ENCODE assay signal across 26 mouse cellular contexts in genomic region chr13:11337610-11338296, GRCm38 (mm10).
DNase-seq lines count a peak whose midpoint lies in the region; ATAC-seq and TF ChIP-seq lines count a peak whose summit lies in the region.
"Had no signal": no experiment of that assay in that cellular context is flagged by ENCODE, and none has a peak within 500 bp of the region (broad histone marks: within the 10 kb centered on the region; RNA-seq: fewer than 3 reads in every experiment).

No protein-coding gene starts in this region.

- H3K9me3 ChIP-seq in forebrain, embryonic 12.5 days, result no peaks in the 10 kb centered on the region
- no peaks in the 10 kb centered on the region for H3K9me3 ChIP-seq in forebrain, embryonic 11.5 days (ENCODE audit: control insufficient read depth, low read length)
- no peaks in the 10 kb centered on the region for H3K9me3 ChIP-seq in midbrain, embryonic 12.5 days
- no peaks in the 10 kb centered on the region for H3K9me3 ChIP-seq in midbrain, embryonic 11.5 days (ENCODE audit: control insufficient read depth, low read length)
- H3K9me3 ChIP-seq in forebrain, postnatal 0 days (ENCODE audit: low read length), result no peaks in the 10 kb centered on the region
- H3K9me3 ChIP-seq in midbrain, embryonic 16.5 days (replicated peaks; ENCODE audit: control insufficient read depth, low read length, poor library complexity, severe bottlenecking), result no peaks in the 10 kb centered on the region
- H3K9me3 ChIP-seq: G1E; kidney, embryonic 15.5 days; limb, embryonic 13.5 days; liver, embryonic 12.5 days had no signal

- H3K4me1 ChIP-seq in forebrain, embryonic 12.5 days, result no peaks in the 10 kb centered on the region
- no peaks in the 10 kb centered on the region for H3K4me1 ChIP-seq in forebrain, embryonic 11.5 days (replicated peaks; ENCODE audit: control insufficient read depth, insufficient read depth, low read length)
- H3K4me1 ChIP-seq in midbrain, embryonic 12.5 days, result no peaks in the 10 kb centered on the region
- H3K4me1 ChIP-seq in midbrain, embryonic 11.5 days (ENCODE audit: control insufficient read depth, insufficient read depth, low read length), result no peaks in the 10 kb centered on the region
- H3K4me1 ChIP-seq in forebrain, postnatal 0 days (ENCODE audit: insufficient read depth), result peaks cover 5% of the 10 kb centered on the region; the same call in 1 of the 2 replicates
- H3K4me1 ChIP-seq in midbrain, embryonic 16.5 days (ENCODE audit: control insufficient read depth, insufficient read depth, low read length), result peaks cover 8% of the 10 kb centered on the region
- H3K4me1 ChIP-seq: kidney, embryonic 15.5 days; liver, embryonic 12.5 days had no signal

- no peak overlapping the region for H3K4me3 ChIP-seq in forebrain, embryonic 12.5 days (replicated peaks)
- no peak overlapping the region for H3K4me3 ChIP-seq in forebrain, embryonic 11.5 days (ENCODE audit: low read depth, low read length)
- no peak overlapping the region for H3K4me3 ChIP-seq in midbrain, embryonic 12.5 days
- H3K4me3 ChIP-seq in midbrain, embryonic 11.5 days (ENCODE audit: low read depth, low read length), result no peak overlapping the region
- no peak overlapping the region for H3K4me3 ChIP-seq in forebrain, postnatal 0 days (ENCODE audit: low read depth, low read length)
- no peak overlapping the region for H3K4me3 ChIP-seq in midbrain, embryonic 16.5 days (ENCODE audit: low read depth, low read length)
- H3K4me3 ChIP-seq: erythroblast, embryonic 14.5 days; gastrocnemius, adult 2 months; kidney, embryonic 15.5 days; layer of hippocampus, adult 2 months; limb, embryonic 13.5 days; liver, embryonic 12.5 days had no signal

- 65% methylated on average over 4 of the region's 4 CpGs for WGBS in forebrain, embryonic 12.5 days
- 60% methylated on average over 4 of the region's 4 CpGs for WGBS in forebrain, embryonic 11.5 days
- 64% methylated on average over 4 of the region's 4 CpGs for WGBS in midbrain, embryonic 12.5 days
- WGBS in midbrain, embryonic 11.5 days, result 65% methylated on average over 4 of the region's 4 CpGs
- 30% methylated on average over 4 of the region's 4 CpGs for WGBS in forebrain, postnatal 0 days
- 37% methylated on average over 4 of the region's 4 CpGs for WGBS in midbrain, embryonic 16.5 days

- no peak overlapping the region for H3K4me2 ChIP-seq in forebrain, embryonic 12.5 days
- no peak overlapping the region for H3K4me2 ChIP-seq in forebrain, embryonic 11.5 days (ENCODE audit: low read depth, low read length, severe bottlenecking)
- no peak overlapping the region for H3K4me2 ChIP-seq in midbrain, embryonic 12.5 days (replicated peaks)
- no peak overlapping the region for H3K4me2 ChIP-seq in midbrain, embryonic 11.5 days
- H3K4me2 ChIP-seq in forebrain, postnatal 0 days (ENCODE audit: low read depth), result no peak overlapping the region
- H3K4me2 ChIP-seq in midbrain, embryonic 16.5 days (ENCODE audit: low read length), result no peak overlapping the region
- H3K4me2 ChIP-seq: heart, embryonic 11.5 days; kidney, embryonic 15.5 days; limb, embryonic 13.5 days; liver, embryonic 12.5 days had no signal

- DNase-seq in forebrain, embryonic 11.5 days (ENCODE audit: low spot score), result no peak
- no peak for DNase-seq in midbrain, embryonic 11.5 days (ENCODE audit: low spot score, missing footprints)
- DNase-seq in forebrain, postnatal 0 days, result no peak
- DNase-seq in testis, postnatal 14 days (ENCODE audit: low spot score), result no peak
- DNase-seq: adrenal gland, postnatal 10 days; gastrocnemius, adult 2 months; gastrocnemius, postnatal 36 days; kidney, adult 18-20 months; kidney, postnatal 25 days; liver, postnatal 0 days; lung, postnatal 36 days; thymus, adult 2 months; thymus, postnatal 36 days had no signal

- 0 out of 2 replicates have a peak, but pooled peaks have one; percentile 11 for ATAC-seq in forebrain, embryonic 12.5 days (ENCODE audit: low FRiP score)
- ATAC-seq in forebrain, embryonic 11.5 days (replicated peaks; ENCODE audit: low FRiP score), result no peak
- ATAC-seq in midbrain, embryonic 12.5 days (ENCODE audit: low FRiP score, low read depth), result peak; percentile 34; the same call in 1 of the 2 replicates
- no peak for ATAC-seq in midbrain, embryonic 11.5 days (ENCODE audit: low FRiP score)
- ATAC-seq in forebrain, postnatal 0 days, result peak; percentile 46
- peak; percentile 74 for ATAC-seq in midbrain, embryonic 16.5 days
- ATAC-seq in erythroid progenitor cell, adult 5-6 weeks (replicated peaks; ENCODE audit: low FRiP score, poor library complexity, severe bottlenecking), result no peak
- ATAC-seq: liver, embryonic 12.5 days; liver, postnatal 0 days; Patski had no signal

- H3K27ac ChIP-seq in forebrain, embryonic 12.5 days, result no peak overlapping the region
- no peak overlapping the region for H3K27ac ChIP-seq in forebrain, embryonic 11.5 days (ENCODE audit: low read depth, low read length)
- no peak overlapping the region for H3K27ac ChIP-seq in midbrain, embryonic 12.5 days (replicated peaks)
- no peak overlapping the region for H3K27ac ChIP-seq in midbrain, embryonic 11.5 days (ENCODE audit: low read depth, low read length)
- no peak overlapping the region for H3K27ac ChIP-seq in forebrain, postnatal 0 days (ENCODE audit: low read depth, low read length)
- peak overlapping the region; percentile 43 for H3K27ac ChIP-seq in midbrain, embryonic 16.5 days (ENCODE audit: low read length)
- H3K27ac ChIP-seq: gastrocnemius, adult 2 months; kidney, embryonic 15.5 days; layer of hippocampus, adult 2 months; limb, embryonic 13.5 days; liver, embryonic 12.5 days; stomach, postnatal 0 days had no signal

- H3K36me3 ChIP-seq in forebrain, embryonic 12.5 days (replicated peaks), result no peaks in the 10 kb centered on the region
- H3K36me3 ChIP-seq in forebrain, embryonic 11.5 days (ENCODE audit: control insufficient read depth, insufficient read depth, low read length), result no peaks in the 10 kb centered on the region
- no peaks in the 10 kb centered on the region for H3K36me3 ChIP-seq in midbrain, embryonic 12.5 days
- H3K36me3 ChIP-seq in midbrain, embryonic 11.5 days (ENCODE audit: control insufficient read depth, insufficient read depth, low read length), result no peaks in the 10 kb centered on the region
- H3K36me3 ChIP-seq in forebrain, postnatal 0 days (ENCODE audit: insufficient read depth), result no peaks in the 10 kb centered on the region
- no peaks in the 10 kb centered on the region for H3K36me3 ChIP-seq in midbrain, embryonic 16.5 days (ENCODE audit: control insufficient read depth, insufficient read depth, low read length)
- H3K36me3 ChIP-seq: G1E; kidney, embryonic 15.5 days; limb, embryonic 13.5 days; liver, embryonic 12.5 days had no signal

- TF ChIP-seq CTCF in forebrain, postnatal 0 days (IDR thresholded peaks at IDR 0.05; ENCODE audit: low read depth), result no peak

- no peak overlapping the region for H3K9ac ChIP-seq in forebrain, embryonic 12.5 days
- no peak overlapping the region for H3K9ac ChIP-seq in forebrain, embryonic 11.5 days (ENCODE audit: low read length)
- H3K9ac ChIP-seq in midbrain, embryonic 12.5 days (replicated peaks), result no peak overlapping the region
- no peak overlapping the region for H3K9ac ChIP-seq in midbrain, embryonic 11.5 days (ENCODE audit: low read length)
- no peak overlapping the region for H3K9ac ChIP-seq in forebrain, postnatal 0 days
- no peak overlapping the region for H3K9ac ChIP-seq in midbrain, embryonic 16.5 days (ENCODE audit: low read depth, low read length)
- H3K9ac ChIP-seq: kidney, embryonic 15.5 days; limb, embryonic 13.5 days; liver, embryonic 12.5 days; liver, postnatal 0 days had no signal

- H3K27me3 ChIP-seq in forebrain, embryonic 12.5 days, result no peaks in the 10 kb centered on the region
- no peaks in the 10 kb centered on the region for H3K27me3 ChIP-seq in forebrain, embryonic 11.5 days (ENCODE audit: control insufficient read depth, insufficient read depth, low read length)
- no peaks in the 10 kb centered on the region for H3K27me3 ChIP-seq in midbrain, embryonic 12.5 days
- no peaks in the 10 kb centered on the region for H3K27me3 ChIP-seq in midbrain, embryonic 11.5 days (ENCODE audit: control insufficient read depth, insufficient read depth, low read length)
- H3K27me3 ChIP-seq in forebrain, postnatal 0 days (ENCODE audit: insufficient read depth, low read length), result no peaks in the 10 kb centered on the region
- no peaks in the 10 kb centered on the region for H3K27me3 ChIP-seq in midbrain, embryonic 16.5 days (ENCODE audit: control insufficient read depth, insufficient read depth, low read depth, low read length)
- H3K27me3 ChIP-seq: kidney, embryonic 15.5 days; limb, embryonic 13.5 days; liver, embryonic 12.5 days; Patski had no signal

Comparison
In these comparisons a context has a peak if more than half of its experiments do, and no peak if none do; other contexts are left out.
1. ATAC-seq: peak in forebrain, embryonic 12.5 days (single experiment), midbrain, embryonic 12.5 days (single experiment), forebrain, postnatal 0 days (single experiment) and midbrain, embryonic 16.5 days (single experiment); none in forebrain, embryonic 11.5 days (single experiment), midbrain, embryonic 11.5 days (single experiment) and erythroid progenitor cell, adult 5-6 weeks (single experiment).